Mouse (Mus musculus): ENCODE measurements around the gene H13.

- TF ChIP-seq TBP (conservative IDR thresholded peaks at IDR 0.05; ENCODE audit: low read depth, low read length) (no peak), CTCF (conservative IDR thresholded peaks at IDR 0.05 in 1 of 2, IDR thresholded peaks at IDR 0.05 in 1 of 2; ENCODE audit: low read depth in 2 of 2, low read length in 2 of 2) (no peak), ZC3H11A (IDR thresholded peaks at IDR 0.05; ENCODE audit: low read depth, low read length) (no peak), CHD2 (IDR thresholded peaks at IDR 0.05; ENCODE audit: low read length) (no peak)
These were observed 30.4 kb upstream of the H13 start for GRCm38 (mm10) chr2:152638865-152639264.
